Mouse (Mus musculus) forebrain, embryonic 13.5 days (tissue): Measurements from ENCODE around the gene Olfr1224-ps1. TPM values are rescaled to one million over a fixed set of nuclear protein-coding genes. Genes with fewer than 3 reads are reported as not detected.

ENCODE experiments used
- polyA plus RNA-seq: library from polyadenylated mRNA; unstranded; fragments of >200 nt; fragmentation: Nextera tagmentation; extraction: Ambion mirVana; gene quantifications from 2 replicates; pipeline ENCODE4 v1.2.1, GENCODE M21; 2015

Olfr1224-ps1 gene
- polyA plus RNA-seq, 1 experiment from 2014 or later, result not detected

Other genes with a start within 250 kb of the Olfr1224-ps1 start
- gene Olfr1209, start 248.9 kb downstream of the Olfr1224-ps1 start, polyA plus RNA-seq, result not detected in 2 replicates
- gene Olfr1211, start 226.0 kb downstream of the Olfr1224-ps1 start, polyA plus RNA-seq, result not detected in 2 replicates
- gene Olfr1212, start 210.1 kb downstream of the Olfr1224-ps1 start, polyA plus RNA-seq, result not detected in 2 replicates
- gene Gm13762, start 183.8 kb downstream of the Olfr1224-ps1 start, polyA plus RNA-seq, result not detected in 2 replicates
- gene Olfr1214, start 171.4 kb downstream of the Olfr1224-ps1 start, polyA plus RNA-seq, result not detected in 2 replicates
- not detected in 2 replicates for gene Olfr1215, start 157.1 kb downstream of the Olfr1224-ps1 start, polyA plus RNA-seq
- not detected in 2 replicates for gene Olfr1216, start 145.8 kb downstream of the Olfr1224-ps1 start, polyA plus RNA-seq
- not detected in 2 replicates for gene Olfr1217, start 132.0 kb downstream of the Olfr1224-ps1 start, polyA plus RNA-seq
- not detected in 2 replicates for gene Olfr1218, start 102.9 kb downstream of the Olfr1224-ps1 start, polyA plus RNA-seq
- gene Olfr1219, start 80.6 kb downstream of the Olfr1224-ps1 start, polyA plus RNA-seq, result not detected in 2 replicates
- gene Olfr1220, start 57.3 kb downstream of the Olfr1224-ps1 start, polyA plus RNA-seq, result not detected in 2 replicates
- gene Olfr1221, start 46.8 kb downstream of the Olfr1224-ps1 start, polyA plus RNA-seq, result not detected in 2 replicates
- gene Olfr1222, start 31.0 kb downstream of the Olfr1224-ps1 start, polyA plus RNA-seq, result not detected in 2 replicates
- gene Olfr1223, start 12.5 kb downstream of the Olfr1224-ps1 start, polyA plus RNA-seq, result not detected in 2 replicates
- gene Olfr1225, start 10.6 kb upstream of the Olfr1224-ps1 start, polyA plus RNA-seq, result not detected in 2 replicates
- not detected in 2 replicates for gene Olfr1226, start 36.0 kb upstream of the Olfr1224-ps1 start, polyA plus RNA-seq
- gene Olfr1228, start 90.0 kb upstream of the Olfr1224-ps1 start, polyA plus RNA-seq, result not detected in 2 replicates
- not detected in 2 replicates for gene Olfr1229, start 123.9 kb upstream of the Olfr1224-ps1 start, polyA plus RNA-seq
- gene Olfr1230, start 133.2 kb upstream of the Olfr1224-ps1 start, polyA plus RNA-seq, result not detected in 2 replicates
- gene Olfr1231, start 143.0 kb upstream of the Olfr1224-ps1 start, polyA plus RNA-seq, result not detected in 2 replicates
- gene Olfr1232, start 165.6 kb upstream of the Olfr1224-ps1 start, polyA plus RNA-seq, result not detected in 2 replicates
- gene Olfr1233, start 178.3 kb upstream of the Olfr1224-ps1 start, polyA plus RNA-seq, result not detected in 2 replicates
- gene Olfr1234, start 200.8 kb upstream of the Olfr1224-ps1 start, polyA plus RNA-seq, result not detected in 2 replicates
- gene Olfr1238, start 245.6 kb upstream of the Olfr1224-ps1 start, polyA plus RNA-seq, result not detected in 2 replicates